Mouse (Mus musculus) splenic B cell, adult 2 months (primary cell): ENCODE results near the gene Csmd2.
A peak's percentile ranks its signal among the peaks of the same experiment; 100 is the strongest.
"Not testable (repeated sequence)": the region's sequence is repeated elsewhere in the genome, so short reads cannot be mapped to it uniquely, and the experiment has no call there.

ENCODE experiments used
- DNase-seq: peaks from one replicate; pipeline ENCODE4 v3.0.0-alpha.2; 2011; ENCODE audit warnings: low read depth, low spot score
- H3K27me3 ChIP-seq: 2 replicates; pipeline ENCODE4 v1.6.1; 2012; ENCODE audit warnings: mild to moderate bottlenecking, low read length, moderate library complexity, mixed read lengths; ENCODE audit not compliant: control insufficient read depth, poor library complexity, insufficient read depth, severe bottlenecking
- H3K36me3 ChIP-seq: 2 replicates; pipeline ENCODE4 v1.6.1; 2012; ENCODE audit warnings: mild to moderate bottlenecking, low read length, moderate library complexity, mixed read lengths; ENCODE audit not compliant: control insufficient read depth, poor library complexity, insufficient read depth, severe bottlenecking

The Csmd2 gene

GRCm38 (mm10) chr4:128492055-128492454, 504.4 kb downstream of the Csmd2 start:
- H3K36me3 ChIP-seq, result no peaks in the 10 kb centered on the region
- no peak for DNase-seq

GRCm38 (mm10) chr4:128499980-128500379, 512.3 kb downstream of the Csmd2 start:
- Histone ChIP-seq H3K36me3 (no peaks in the 10 kb centered on the region), H3K27me3 (no peaks in the 10 kb centered on the region)
- DNase-seq, result no peak

More at GRCm38 (mm10) chr4:128492055-128492454, 504.4 kb downstream of the Csmd2 start:
- H3K27me3 ChIP-seq, result no peaks in the 10 kb centered on the region

- no peaks in the 10 kb centered on the region for H3K27me3 ChIP-seq
- no peak for DNase-seq
- no peaks in the 10 kb centered on the region for H3K36me3 ChIP-seq
Observed at GRCm38 (mm10) chr4:128506878-128507277, 519.2 kb downstream of the Csmd2 start.

- no peaks in the 10 kb centered on the region for H3K27me3 ChIP-seq
- DNase-seq, result no peak
- no peaks in the 10 kb centered on the region for H3K36me3 ChIP-seq
Observed at GRCm38 (mm10) chr4:128509885-128510284, 522.2 kb downstream of the Csmd2 start.

- Histone ChIP-seq H3K27me3 (no peaks in the 10 kb centered on the region), H3K36me3 (no peaks in the 10 kb centered on the region)
- no peak for DNase-seq
Observed at GRCm38 (mm10) chr4:128514496-128514895, 526.8 kb downstream of the Csmd2 start.

GRCm38 (mm10) chr4:128521276-128521675, 533.6 kb downstream of the Csmd2 start:
- DNase-seq, result no peak
- H3K36me3 ChIP-seq, result no peaks in the 10 kb centered on the region
- H3K27me3 ChIP-seq, result no peaks in the 10 kb centered on the region; the same call in 1 of the 2 replicates

GRCm38 (mm10) chr4:128543378-128543777, 555.7 kb downstream of the Csmd2 start:
- H3K36me3 ChIP-seq, result no peaks in the 10 kb centered on the region
- no peaks in the 10 kb centered on the region for H3K27me3 ChIP-seq
- DNase-seq, result no peak

- not testable (repeated sequence) for H3K36me3 ChIP-seq, H3K27me3 ChIP-seq, DNase-seq
Observed at GRCm38 (mm10) chr4:128543956-128544486, 556.4 kb downstream of the Csmd2 start.

- H3K36me3 ChIP-seq, result no peaks in the 10 kb centered on the region
- DNase-seq, result no peak
- H3K27me3 ChIP-seq, result no peaks in the 10 kb centered on the region
Observed at GRCm38 (mm10) chr4:128550756-128551155, 563.1 kb downstream of the Csmd2 start.

GRCm38 (mm10) chr4:128554198-128554597, 566.5 kb downstream of the Csmd2 start:
- H3K36me3 ChIP-seq, result no peaks in the 10 kb centered on the region
- H3K27me3 ChIP-seq, result no peaks in the 10 kb centered on the region
- DNase-seq, result no peak

- DNase-seq, result peak; percentile 7
- H3K36me3 ChIP-seq, result no peaks in the 10 kb centered on the region
- no peaks in the 10 kb centered on the region for H3K27me3 ChIP-seq
Observed at GRCm38 (mm10) chr4:128560327-128560726, 572.7 kb downstream of the Csmd2 start.

- no peak for DNase-seq
- Histone ChIP-seq H3K36me3 (no peaks in the 10 kb centered on the region; the same call in 1 of the 2 replicates), H3K27me3 (no peaks in the 10 kb centered on the region)
Observed at GRCm38 (mm10) chr4:128575811-128576210, 588.2 kb downstream of the Csmd2 start.

GRCm38 (mm10) chr4:128579182-128579581, 591.5 kb downstream of the Csmd2 start:
- H3K36me3 ChIP-seq, result peaks cover 4% of the 10 kb centered on the region
- DNase-seq, result peak; percentile 80
- H3K27me3 ChIP-seq, result no peaks in the 10 kb centered on the region

- peak; percentile 55 for DNase-seq
Observed at GRCm38 (mm10) chr4:128593286-128593685, 605.6 kb downstream of the Csmd2 start.

GRCm38 (mm10) chr4:128594062-128594461, 606.4 kb downstream of the Csmd2 start:
- peak; percentile 62 for DNase-seq
- H3K36me3 ChIP-seq, result peaks cover 3% of the 10 kb centered on the region
- H3K27me3 ChIP-seq, result no peaks in the 10 kb centered on the region

More at GRCm38 (mm10) chr4:128593286-128593685, 605.6 kb downstream of the Csmd2 start:
- Histone ChIP-seq H3K27me3 (no peaks in the 10 kb centered on the region), H3K36me3 (peaks cover 3% of the 10 kb centered on the region)
